Mouse (Mus musculus) liver, embryonic 14.5 days (tissue): Measurements from ENCODE around the gene Ipo13.

Source experiments
- CTCF ChIP-seq: IDR thresholded peaks from 2 replicates; pipeline ENCODE4 v1.5.1; 2016; ENCODE audit warnings: antibody characterized with exemption, low read depth, control low read depth
- EP300 ChIP-seq: IDR thresholded peaks from 2 replicates; pipeline ENCODE4 v1.6.1; 2016; ENCODE audit warnings: antibody characterized with exemption, low read depth

- TF ChIP-seq CTCF = no peak
- no peak for TF ChIP-seq EP300
Observed at GRCm38 (mm10) chr4:117855146-117855545, 59.7 kb downstream of the Ipo13 start.
